Mouse (Mus musculus): ENCODE measurements around the gene Chmp2a.

- TF ChIP-seq CTCF (IDR thresholded peaks at IDR 0.05; ENCODE audit: control insufficient read depth, insufficient read depth, insufficient read length) (no peak), MAX (IDR thresholded peaks at IDR 0.05) (no peak), MYOD1 (IDR thresholded peaks at IDR 0.05; ENCODE audit: control insufficient read depth, insufficient read length, low read depth) (no peak)
These were observed 3.4 kb upstream of the Chmp2a start, which contains the start of gene Ube2m for GRCm38 (mm10) chr7:13037901-13038555.
